Mouse (Mus musculus): Measurements from ENCODE around the gene Etd.
"Not testable (repeated sequence)": the region's sequence is repeated elsewhere in the genome, so short reads cannot be mapped to it uniquely, and the experiment has no call there.

The Etd gene

DNA sequence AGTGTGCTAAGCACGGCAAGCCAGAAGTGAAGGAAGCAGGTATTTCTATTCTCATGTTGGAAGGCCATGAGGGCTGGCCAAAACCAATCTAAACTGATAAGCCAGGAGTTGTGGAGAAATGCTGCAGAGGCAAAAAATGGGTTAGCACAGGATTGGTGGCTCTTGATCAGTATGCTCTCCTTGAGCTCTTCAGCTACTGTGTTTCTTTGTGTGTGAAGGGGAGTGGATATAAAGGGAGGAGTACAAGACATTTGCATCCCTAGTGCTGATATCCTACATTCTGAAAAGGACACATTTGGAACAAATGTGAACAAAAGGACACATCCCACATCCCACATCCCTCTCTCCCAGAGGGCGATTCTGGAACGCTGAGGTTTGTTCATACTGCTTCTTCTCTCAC is at the start of gene Etd:
Gene Etd, plus strand, starts transcription at position 301 of the 400 bp plus-strand sequence.
- in situ Hi-C loops (cut with MboI, MseI): no loop called here

DNA sequence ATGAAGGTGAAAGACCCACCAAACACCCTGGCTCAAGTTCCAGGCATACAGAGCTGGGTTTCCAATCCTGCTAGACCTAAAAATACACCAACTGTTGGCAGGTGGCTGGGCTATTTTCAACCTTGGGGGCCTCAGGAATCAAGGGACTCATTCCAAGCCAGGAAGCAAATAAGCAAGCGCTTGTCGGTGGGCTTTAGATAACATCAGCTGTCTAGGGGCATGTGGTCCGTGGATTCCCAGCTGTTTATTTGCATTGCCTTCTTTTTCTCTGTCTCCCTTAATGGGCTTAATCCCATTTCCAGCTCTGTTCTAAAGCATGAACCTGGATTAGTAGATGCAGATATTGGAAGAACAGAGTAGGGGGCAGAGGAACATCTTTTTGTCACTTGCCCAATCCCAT is 48.4 kb upstream of the Etd start:
- in situ Hi-C loops (cut with MboI, MseI): no loop called here

DNA sequence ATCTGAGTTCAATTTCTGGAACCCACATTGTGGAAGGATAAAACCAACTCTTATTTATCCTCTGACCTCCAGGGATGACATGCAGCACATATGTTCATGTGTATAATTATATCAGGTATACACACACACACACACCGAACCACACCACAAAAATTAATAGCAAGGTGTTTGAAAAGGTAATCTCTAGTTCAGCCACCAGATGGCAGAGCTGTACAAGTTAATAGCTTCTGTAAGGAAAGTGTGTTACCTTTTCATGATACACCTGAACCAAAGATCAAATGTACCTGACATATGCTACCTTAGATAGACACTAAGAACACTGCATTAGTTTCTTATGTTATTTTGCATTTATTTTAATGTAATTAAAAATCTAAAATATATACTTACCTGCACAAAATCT is 1.8 kb upstream of the Etd start:
- in situ Hi-C loops (cut with MboI, MseI): no loop called here

GRCm38 (mm10) chrX:53459573-53459972 is 24.9 kb downstream of the Etd start:
- in situ Hi-C loops (cut with MboI, MseI): no loop called here

GRCm38 (mm10) chrX:53464194-53464593 is 29.5 kb downstream of the Etd start:
- in situ Hi-C loops (cut with MboI, MseI): not testable (repeated sequence)
